Mouse (Mus musculus) stomach, postnatal 0 days (tissue): Measurements from ENCODE around the gene Rmnd1.

ENCODE experiments used
- CTCF ChIP-seq: IDR thresholded peaks from 2 replicates; pipeline ENCODE4 v1.5.1; 2016; ENCODE audit warnings: antibody characterized with exemption, low read depth, mild to moderate bottlenecking, moderate library complexity
- EP300 ChIP-seq: optimal IDR thresholded peaks from 2 replicates; pipeline ENCODE3; 2016; ENCODE audit warnings: antibody characterized with exemption

GRCm38 (mm10) chr10:4473591-4473993 lies 41.4 kb upstream of the Rmnd1 start:
- no peak for TF ChIP-seq EP300
- no peak for TF ChIP-seq CTCF
